Mouse (Mus musculus): ENCODE results near the gene Cdk17.

Gene Cdk17

GRCm38 (mm10) chr10:93263431-93263830, 102.8 kb downstream of the Cdk17 start:
- in situ Hi-C loops (cut with MboI): no loop called here

- in situ Hi-C loops (cut with MboI): no loop called here
Observed at GRCm38 (mm10) chr10:93264001-93264400, 103.3 kb downstream of the Cdk17 start.

DNA sequence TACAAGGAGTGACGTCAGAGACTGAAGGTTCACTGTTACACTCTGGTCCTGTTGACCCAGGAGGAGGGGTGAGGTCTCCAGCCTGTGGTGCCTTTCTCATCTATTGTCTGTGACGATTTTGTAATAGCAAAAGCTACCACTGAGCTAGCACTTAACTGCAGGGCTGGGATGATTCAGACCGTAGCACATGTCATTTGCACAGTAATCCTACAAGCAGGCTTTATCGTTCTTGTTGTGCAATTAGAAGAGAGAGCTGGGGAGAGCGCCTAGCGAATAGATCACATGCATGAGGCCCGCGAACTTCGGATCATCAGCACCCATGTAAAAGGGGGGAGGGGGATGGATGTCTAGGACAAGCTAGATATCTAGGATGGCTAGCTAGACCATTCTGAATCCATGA, 105.2 kb downstream of the Cdk17 start:
- in situ Hi-C loops (cut with MboI): no loop called here

DNA sequence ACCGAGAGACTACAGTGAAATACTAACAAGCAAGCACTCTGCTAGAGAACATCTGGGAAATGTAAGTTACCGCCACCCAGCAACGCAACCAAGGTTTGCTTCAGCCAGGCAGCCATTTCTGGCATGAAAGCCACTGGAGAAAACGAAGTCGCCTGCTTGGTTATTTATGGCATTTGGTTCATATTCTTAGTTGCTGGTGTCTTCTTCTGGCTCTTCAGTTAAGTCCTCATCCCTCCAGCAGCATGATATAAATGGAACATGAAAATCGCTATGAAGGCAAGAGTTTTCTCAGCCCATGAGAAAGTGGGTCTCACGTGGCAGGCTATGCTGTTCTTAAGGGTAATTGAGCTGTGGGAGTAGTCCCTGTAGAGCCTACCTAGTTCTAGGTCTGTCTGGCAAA, 105.8 kb downstream of the Cdk17 start:
- in situ Hi-C loops (cut with MboI): no loop called here

GRCm38 (mm10) chr10:93267509-93267908, 106.8 kb downstream of the Cdk17 start:
- in situ Hi-C loops (cut with MboI): no loop called here

- in situ Hi-C loops (cut with MboI): no loop called here
Observed at GRCm38 (mm10) chr10:93268339-93268738, 107.7 kb downstream of the Cdk17 start.

- in situ Hi-C loops (cut with MboI): no loop called here
Observed at GRCm38 (mm10) chr10:93269744-93270143, 109.1 kb downstream of the Cdk17 start.

DNA sequence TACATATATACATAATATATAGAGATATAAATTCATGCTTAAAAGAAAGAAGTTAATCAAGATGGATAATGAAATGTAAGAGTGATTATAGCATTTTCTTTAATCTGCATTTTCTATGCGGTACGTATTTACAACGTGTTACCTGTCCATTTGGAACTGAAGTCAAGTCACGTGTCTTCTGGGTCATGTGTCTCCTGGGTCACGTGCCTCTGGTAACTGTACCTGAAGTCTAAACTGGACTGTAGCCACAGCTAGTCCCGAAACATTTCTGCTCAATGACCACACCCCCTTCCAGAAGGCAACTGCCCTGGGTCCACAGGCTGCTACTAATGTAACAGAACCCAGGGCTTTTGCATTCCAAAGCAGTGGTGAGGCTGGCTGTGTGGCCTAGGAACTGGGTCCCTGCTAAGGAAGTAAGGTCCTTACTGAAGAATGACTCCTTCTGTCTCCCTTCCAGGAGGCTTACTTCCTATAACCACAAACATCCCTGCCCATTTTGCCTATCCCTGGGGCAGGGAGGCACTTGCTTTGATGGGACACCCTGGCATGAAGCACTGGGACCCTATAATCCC, 110.3 kb downstream of the Cdk17 start:
- in situ Hi-C loops (cut with MboI): no loop called here

DNA sequence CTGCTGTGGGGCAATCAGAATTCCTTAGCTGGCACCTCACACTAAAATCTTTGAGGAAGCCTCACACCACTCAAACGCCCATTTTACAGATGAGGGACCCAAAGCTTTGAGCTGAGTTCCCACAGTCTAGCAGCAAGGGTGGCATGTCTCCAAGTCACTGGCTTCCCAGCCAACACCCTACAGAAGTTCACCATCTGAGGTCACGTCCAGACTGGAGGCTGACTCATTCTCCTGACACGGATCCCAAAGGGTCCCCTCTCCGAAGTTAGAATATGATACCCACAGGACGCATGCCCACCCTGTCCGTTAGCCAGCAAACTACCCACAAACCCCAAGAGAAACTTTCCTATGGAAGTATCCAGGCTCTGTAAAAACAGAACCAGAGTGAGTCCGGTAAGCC, 111.2 kb downstream of the Cdk17 start:
- in situ Hi-C loops (cut with MboI): no loop called here

DNA sequence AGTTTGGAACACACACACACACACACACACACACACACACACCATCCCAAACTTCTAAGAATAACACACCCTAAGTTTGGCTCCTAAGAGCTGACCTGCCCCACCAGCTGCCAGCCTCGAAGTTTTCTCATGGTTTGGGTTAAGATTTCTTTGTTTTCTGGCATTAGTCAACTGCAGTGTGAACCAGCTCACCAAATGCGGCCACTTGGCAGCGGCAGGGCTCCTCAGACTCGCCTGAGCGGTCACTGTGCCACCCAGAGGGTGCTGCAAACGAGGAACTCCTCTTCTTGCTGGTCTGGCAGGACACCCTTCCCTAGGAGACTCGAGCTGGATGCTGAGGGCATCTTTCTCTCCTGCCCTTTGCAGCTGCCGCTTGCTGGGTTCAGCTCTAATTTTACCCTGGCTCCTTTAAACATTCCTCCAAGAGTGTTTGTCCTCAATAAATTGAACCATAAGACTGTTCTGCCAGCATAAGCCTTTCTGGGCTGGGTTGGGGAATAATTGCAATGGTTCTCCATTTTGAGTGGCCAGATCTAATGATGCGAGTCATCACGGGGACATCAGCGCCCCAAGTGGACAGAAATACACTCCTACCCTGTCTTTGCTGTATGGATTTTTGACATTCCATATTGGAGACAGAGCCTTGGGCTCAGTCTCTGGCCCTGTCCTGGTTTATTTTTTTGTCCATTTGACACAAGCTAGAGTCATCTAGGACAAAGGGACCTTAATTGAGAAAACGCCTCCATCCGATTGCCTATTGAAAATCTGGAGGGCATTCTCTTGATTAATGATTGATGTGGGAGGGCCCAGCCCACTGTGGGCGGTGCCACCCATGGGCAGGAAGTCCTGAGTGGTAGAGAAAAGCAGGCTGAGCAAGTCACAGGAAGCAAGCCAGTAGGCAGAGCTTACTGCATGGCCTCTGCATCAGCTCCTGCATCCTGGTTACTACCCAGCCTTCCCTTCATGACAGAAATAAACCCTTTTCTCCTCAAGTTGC, 112.6 kb downstream of the Cdk17 start:
- in situ Hi-C loops (cut with MboI): no loop called here

GRCm38 (mm10) chr10:93274277-93274696, 113.6 kb downstream of the Cdk17 start:
- in situ Hi-C loops (cut with MboI): no loop called here

DNA sequence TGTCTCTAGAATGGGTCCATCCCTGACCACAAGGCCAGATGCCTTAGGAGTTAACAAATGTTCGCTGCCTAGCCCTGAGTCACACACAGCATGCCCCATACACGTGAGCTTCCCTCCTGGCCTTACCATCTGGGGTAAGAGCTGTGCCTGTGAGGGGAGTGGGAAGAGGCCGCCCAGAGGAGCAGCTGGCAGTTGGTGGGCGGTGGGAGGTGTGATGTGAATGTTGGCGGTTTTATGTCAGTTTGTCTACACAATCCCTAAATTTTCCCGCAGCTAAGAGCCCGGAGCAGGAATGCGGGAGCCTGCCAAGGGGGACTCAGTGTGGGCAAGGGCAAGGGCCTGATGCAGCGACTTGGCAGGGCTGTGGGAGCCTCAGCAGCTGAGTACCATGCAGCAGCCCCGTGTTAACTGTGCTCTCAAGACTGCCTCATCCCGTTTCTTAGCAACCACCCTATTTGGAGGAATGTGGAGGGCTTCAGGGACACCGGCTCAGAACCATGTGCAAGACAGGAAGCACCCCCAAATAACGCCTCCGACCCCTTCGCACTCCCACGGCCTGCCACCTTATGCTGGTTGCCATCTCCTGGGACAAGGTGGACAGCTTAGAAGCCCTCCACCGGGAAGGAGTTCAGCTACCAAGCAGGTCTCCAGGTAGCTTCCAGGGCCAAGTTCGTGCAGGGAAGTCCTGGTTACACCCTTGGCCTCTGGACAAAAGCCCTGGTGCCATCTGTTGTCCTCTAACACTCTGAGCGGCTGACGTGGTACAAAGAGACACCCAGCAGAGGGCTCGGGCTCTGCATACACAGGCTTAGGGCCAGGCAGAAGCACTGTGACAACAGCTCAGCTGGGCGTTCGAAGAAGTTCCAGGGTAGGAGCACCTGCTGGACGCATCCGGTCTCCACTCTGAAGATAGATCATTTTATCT, 114.8 kb downstream of the Cdk17 start:
- in situ Hi-C loops (cut with MboI): no loop called here

DNA sequence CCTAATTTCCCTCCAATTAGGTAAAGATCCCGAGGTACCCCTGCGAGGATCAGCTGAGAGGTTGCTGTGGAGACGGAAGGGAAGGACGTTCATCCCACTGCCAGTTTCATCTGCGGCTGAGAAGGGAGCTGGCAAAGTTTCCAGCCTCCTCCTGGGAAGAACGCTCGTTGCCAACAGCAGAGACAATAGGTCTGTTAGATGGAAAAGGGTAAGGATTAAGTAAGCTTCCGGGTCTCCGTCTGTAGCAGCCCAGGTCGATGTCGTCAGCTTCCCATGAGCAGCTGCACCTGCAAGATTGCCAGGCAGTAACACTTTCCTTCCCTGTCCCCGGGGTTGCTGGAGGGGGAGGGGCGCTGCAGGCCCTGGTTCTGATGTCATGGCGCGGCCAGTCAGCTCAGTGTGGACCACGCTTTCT, 115.7 kb downstream of the Cdk17 start:
- in situ Hi-C loops (cut with MboI): no loop called here

DNA sequence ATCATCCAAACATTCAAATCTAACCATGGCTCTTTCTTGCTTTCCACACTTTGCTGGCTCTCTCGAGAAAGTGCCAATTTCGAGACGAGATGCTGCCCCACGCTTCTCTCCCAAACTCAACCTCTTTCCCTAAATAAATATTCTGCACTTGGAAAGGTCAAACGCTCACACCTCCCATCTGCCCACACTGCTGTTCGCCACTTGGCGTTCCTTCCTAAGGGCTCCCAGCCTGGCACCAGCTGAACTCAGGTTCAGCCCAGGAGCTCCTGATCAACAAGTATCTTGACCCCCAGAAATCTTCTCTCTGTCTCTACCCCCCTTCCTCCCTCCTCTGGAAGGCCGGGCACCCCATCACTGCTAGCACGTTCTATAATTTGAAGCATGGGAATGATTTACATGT, 116.2 kb downstream of the Cdk17 start:
- in situ Hi-C loops (cut with MboI): no loop called here

DNA sequence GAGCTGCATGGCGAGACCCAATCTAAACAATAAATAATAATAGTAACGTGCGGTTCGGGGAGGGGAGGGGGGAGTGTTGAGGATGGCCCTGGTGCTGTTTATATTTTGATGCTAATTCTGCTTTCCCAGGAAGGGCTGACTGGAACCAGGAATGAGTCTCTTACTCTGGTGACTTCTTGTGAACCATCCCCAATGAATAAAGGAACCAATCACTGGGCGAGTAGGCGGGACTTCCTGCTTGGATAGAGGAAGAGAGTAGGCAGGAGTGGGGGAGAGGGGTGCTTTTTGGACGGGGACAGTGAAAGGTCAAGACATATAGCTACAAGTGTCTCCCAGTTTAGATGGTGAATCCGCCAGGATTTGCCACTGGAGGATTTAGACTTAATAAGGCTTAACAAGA, 117.7 kb downstream of the Cdk17 start:
- in situ Hi-C loops (cut with MboI): no loop called here

DNA sequence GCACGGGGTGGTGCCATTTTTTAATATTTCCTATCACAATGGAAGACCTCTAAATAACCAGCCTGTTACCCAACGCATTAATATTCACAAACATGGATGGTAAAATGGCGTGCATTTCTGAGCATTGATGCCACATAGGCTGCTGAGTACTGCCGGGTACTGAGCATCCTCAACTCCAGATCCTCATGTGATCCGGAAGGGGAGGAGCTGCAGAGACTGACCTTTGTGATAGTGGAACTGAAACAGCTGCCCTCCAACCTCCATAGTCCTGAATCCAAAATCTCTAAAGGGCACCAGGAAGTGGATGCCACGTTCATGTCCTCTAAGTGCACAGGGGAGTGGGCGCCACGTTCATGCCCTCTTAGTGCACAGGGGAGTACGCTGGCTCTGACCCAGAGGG, 118.4 kb downstream of the Cdk17 start:
- in situ Hi-C loops (cut with MboI): no loop called here

DNA sequence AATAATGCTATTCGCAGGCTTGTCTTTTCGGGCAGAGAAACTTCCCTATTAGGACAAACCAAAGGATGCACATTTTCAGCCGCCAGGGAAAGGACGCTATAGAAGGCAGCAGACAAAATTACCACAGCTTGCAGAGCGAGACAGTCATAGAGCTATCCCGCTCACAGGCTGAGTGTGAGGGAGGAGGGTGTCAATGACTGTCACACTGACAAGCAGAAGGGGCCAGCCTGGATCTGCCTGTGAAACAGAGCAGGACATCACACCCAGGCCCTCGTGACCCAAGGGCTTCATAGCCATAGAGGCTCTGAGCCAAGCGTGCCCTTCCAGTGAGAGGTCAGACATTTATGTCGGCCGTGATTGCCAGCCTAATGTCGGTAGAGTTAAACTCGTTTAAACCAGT, 119.9 kb downstream of the Cdk17 start:
- in situ Hi-C loops (cut with MboI): no loop called here

- in situ Hi-C loops (cut with MboI): no loop called here
Observed at GRCm38 (mm10) chr10:93281092-93281491, 120.4 kb downstream of the Cdk17 start.

GRCm38 (mm10) chr10:93282526-93282964, 121.9 kb downstream of the Cdk17 start:
- in situ Hi-C loops (cut with MboI): no loop called here

DNA sequence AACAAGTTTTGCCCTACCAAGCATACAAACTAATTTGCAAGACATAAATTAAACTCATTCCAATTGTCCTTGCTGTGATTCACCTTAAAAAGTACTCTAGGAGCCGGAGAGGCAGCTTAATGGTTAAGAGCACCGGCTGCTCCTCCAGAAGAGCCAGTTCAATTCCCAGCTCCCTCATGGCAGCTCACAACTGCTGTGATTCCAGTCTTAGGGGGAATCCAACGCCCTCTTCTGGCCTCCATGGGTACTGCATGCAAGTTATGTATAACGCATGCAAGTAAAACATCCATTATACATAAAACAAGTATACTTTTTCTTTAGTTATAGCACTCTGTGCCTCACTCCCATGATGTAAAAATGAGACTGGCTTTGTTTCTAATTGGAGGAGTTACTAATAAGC, 122.6 kb downstream of the Cdk17 start:
- in situ Hi-C loops (cut with MboI): no loop called here

GRCm38 (mm10) chr10:93285489-93285888, 124.8 kb downstream of the Cdk17 start:
- in situ Hi-C loops (cut with MboI): no loop called here

GRCm38 (mm10) chr10:93287551-93288145, 127.0 kb downstream of the Cdk17 start:
- in situ Hi-C loops (cut with MboI): no loop called here

Data from mature B cell (primary cell).